Mouse (Mus musculus) megakaryocyte, adult 5-6 weeks (primary cell): ENCODE results near the gene Hrh2. TPM values are rescaled to one million over a fixed set of nuclear protein-coding genes. Genes with fewer than 3 reads are reported as not detected.

Experiments
- ATAC-seq: 2 replicates; pipeline ENCODE4 v1.8.0; 2016; ENCODE audit warnings: mild to moderate bottlenecking, inconsistent platforms; ENCODE audit not compliant: poor library complexity, severe bottlenecking
- total RNA-seq, 2 experiments: library from RNA; stranded (forward) in 1 of 2; stranded (reverse) in 1 of 2; fragments of 153-499, 151-499 nt in 1 of 2; fragments of 221-1000, 200-1000 nt in 1 of 2; gene quantifications; 2 replicates each; pipeline versions ENCODE4 v1.2.3 to v1.2.4; 2015 to 2017

Gene Hrh2
- total RNA-seq, 2 experiments from 2014 or later, result 4.9 to 11.7 TPM

- no peak for ATAC-seq
Observed at GRCm38 (mm10) chr13:54262741-54263510, 71.0 kb downstream of the Hrh2 start.

GRCm38 (mm10) chr13:54263641-54264040, 71.7 kb downstream of the Hrh2 start:
- ATAC-seq, result no peak

- ATAC-seq, result no peak
Observed at GRCm38 (mm10) chr13:54266472-54266871, 74.5 kb downstream of the Hrh2 start.

GRCm38 (mm10) chr13:54269087-54269486, 77.2 kb downstream of the Hrh2 start:
- ATAC-seq, result no peak

GRCm38 (mm10) chr13:54269628-54270027, 77.7 kb downstream of the Hrh2 start:
- no peak for ATAC-seq

DNA sequence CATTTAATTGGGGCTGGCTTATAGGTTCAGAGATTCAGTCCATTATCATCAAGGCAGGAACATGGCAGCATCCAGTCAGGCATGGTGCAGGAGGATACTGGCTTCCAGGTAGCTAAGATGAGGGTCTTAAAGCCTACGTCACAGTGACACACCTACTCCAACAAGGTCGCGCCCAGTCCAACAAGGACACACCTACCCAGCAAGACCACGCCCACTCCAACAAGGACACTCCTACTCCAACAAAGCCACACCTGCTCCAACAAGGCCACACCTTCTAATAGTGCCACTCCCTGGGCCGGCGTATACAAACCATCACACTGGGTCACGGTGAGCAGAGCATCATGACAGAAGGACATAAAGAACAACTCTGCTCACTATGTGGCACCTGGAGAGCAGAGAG, 80.1 kb downstream of the Hrh2 start:
- ATAC-seq, result no peak

DNA sequence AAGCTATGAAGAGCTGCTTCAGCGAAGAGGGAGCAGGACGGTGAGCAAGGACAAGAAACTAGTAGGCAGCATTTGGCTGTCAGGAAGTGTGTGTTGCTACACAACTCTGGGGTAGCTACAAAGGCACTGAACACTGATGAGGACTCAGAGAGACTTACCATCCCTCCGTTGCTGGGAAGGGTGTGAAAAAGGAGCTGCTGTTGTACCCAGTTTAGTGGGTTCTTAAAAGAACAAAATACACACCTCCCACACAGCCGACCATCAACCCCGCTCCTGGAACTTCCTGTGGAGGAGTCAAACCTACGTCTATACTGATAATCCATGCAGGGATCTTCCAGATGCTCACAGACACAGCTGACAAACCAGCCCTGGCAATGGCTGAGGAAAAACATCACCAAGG, 85.5 kb downstream of the Hrh2 start:
- ATAC-seq, result no peak

- no peak for ATAC-seq
Observed at GRCm38 (mm10) chr13:54280366-54280765, 88.4 kb downstream of the Hrh2 start.

DNA sequence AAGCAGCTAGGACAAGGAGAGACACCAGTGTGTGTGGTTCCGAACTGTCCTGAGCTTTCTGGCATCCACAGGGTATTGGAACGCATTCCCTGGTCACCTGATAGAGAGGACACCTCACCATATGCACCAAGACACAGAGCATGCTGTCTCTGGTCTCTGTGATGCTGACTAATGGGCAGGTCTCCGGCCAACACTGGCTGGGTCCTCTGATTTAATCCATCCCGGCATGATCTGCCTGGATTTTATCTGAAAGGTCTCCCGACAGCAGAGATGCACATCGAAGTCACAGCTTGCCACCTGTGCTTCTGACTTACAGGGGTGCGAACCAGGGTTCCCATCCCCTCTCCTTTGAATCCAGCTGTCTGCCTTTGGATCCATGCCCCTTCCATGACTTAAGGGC, 89.2 kb downstream of the Hrh2 start:
- ATAC-seq, result no peak

GRCm38 (mm10) chr13:54281623-54282022, 89.7 kb downstream of the Hrh2 start:
- ATAC-seq, result no peak

GRCm38 (mm10) chr13:54282149-54282860, 90.4 kb downstream of the Hrh2 start:
- no peak for ATAC-seq

- ATAC-seq, result no peak
Observed at GRCm38 (mm10) chr13:54282861-54283206, 90.9 kb downstream of the Hrh2 start.

Other genes with a start within 250 kb of the Hrh2 start
- not detected in 2 replicates for gene Drd1, start 136.4 kb upstream of the Hrh2 start, total RNA-seq (2015)
- gene Drd1, start 136.4 kb upstream of the Hrh2 start, total RNA-seq (2017), result not detected in 2 replicates
- 41.1 and 41.5 TPM in 2 replicates for gene Sfxn1, start 120.3 kb upstream of the Hrh2 start, total RNA-seq (2015)
- gene Sfxn1, start 120.3 kb upstream of the Hrh2 start, total RNA-seq (2017), result 25.2 and 30.4 TPM in 2 replicates
- gene Cplx2, start 179.2 kb downstream of the Hrh2 start, total RNA-seq (2015), result 0.05 TPM in 1 of 2 replicates, not detected in the other
- gene Cplx2, start 179.2 kb downstream of the Hrh2 start, total RNA-seq (2017), result 0.04 TPM in 1 of 2 replicates, not detected in the other